Mouse (Mus musculus): Measurements from ENCODE around the gene Cyp4f13. TPM values are rescaled to one million over a fixed set of nuclear protein-coding genes. Genes with fewer than 3 reads are reported as not detected.

The Cyp4f13 gene
- polyA plus RNA-seq, 1 experiment from 2014 or later: 7.2 TPM

GRCm38 (mm10) chr17:32891239-32892180 is 55.7 kb downstream of the Cyp4f13 start, which contains the start of gene Zfp870:
TSS of gene Zfp870 (minus strand) at chr17:32891642.
- peak; percentile 80 for DNase-seq (ENCODE audit: low spot score)
- WGBS: 14% methylated on average over 33 of the region's 33 CpGs
- Histone ChIP-seq H3K9me3 (ENCODE audit: control insufficient read depth, low read length) (no peaks in the 10 kb centered on the region), H3K4me3 (ENCODE audit: low read depth, low read length) (peak within 1 kb of the TSS; percentile 85), H3K36me3 (ENCODE audit: control insufficient read depth, insufficient read depth, low read length) (no peaks in the 10 kb centered on the region), H3K9ac (ENCODE audit: low read depth, low read length) (peak within 1 kb of the TSS; percentile 86), H3K27me3 (replicated peaks; ENCODE audit: control insufficient read depth, insufficient read depth, low read length) (no peaks in the 10 kb centered on the region), H3K4me2 (peak within 1 kb of the TSS; percentile 83), H3K27ac (ENCODE audit: low read depth, low read length) (peak within 1 kb of the TSS; percentile 43; the same call in 1 of the 2 replicates), H3K4me1 (replicated peaks; ENCODE audit: control insufficient read depth, insufficient read depth, low read length) (peaks cover 9% of the 10 kb centered on the region)
- peak; percentile 96 for ATAC-seq (replicated peaks; ENCODE audit: low FRiP score)

GRCm38 (mm10) chr17:32890852-32891238 is 56.4 kb downstream of the Cyp4f13 start:
- Histone ChIP-seq H3K27ac (ENCODE audit: low read depth, low read length) (no peak overlapping the region; the same call in 1 of the 2 replicates), H3K9ac (ENCODE audit: low read depth, low read length) (peak overlapping the region; percentile 86), H3K4me1 (replicated peaks; ENCODE audit: control insufficient read depth, insufficient read depth, low read length) (peaks cover 9% of the 10 kb centered on the region), H3K36me3 (ENCODE audit: control insufficient read depth, insufficient read depth, low read length) (no peaks in the 10 kb centered on the region), H3K9me3 (ENCODE audit: control insufficient read depth, low read length) (no peaks in the 10 kb centered on the region), H3K27me3 (replicated peaks; ENCODE audit: control insufficient read depth, insufficient read depth, low read length) (no peaks in the 10 kb centered on the region), H3K4me2 (peak overlapping the region; percentile 83), H3K4me3 (ENCODE audit: low read depth, low read length) (peak overlapping the region; percentile 85)
- ATAC-seq (replicated peaks; ENCODE audit: low FRiP score): peak; percentile 66; the same call in 1 of the 2 replicates
- 5% methylated on average over 11 of the region's 11 CpGs for WGBS
- DNase-seq (ENCODE audit: low spot score): no peak

DNA sequence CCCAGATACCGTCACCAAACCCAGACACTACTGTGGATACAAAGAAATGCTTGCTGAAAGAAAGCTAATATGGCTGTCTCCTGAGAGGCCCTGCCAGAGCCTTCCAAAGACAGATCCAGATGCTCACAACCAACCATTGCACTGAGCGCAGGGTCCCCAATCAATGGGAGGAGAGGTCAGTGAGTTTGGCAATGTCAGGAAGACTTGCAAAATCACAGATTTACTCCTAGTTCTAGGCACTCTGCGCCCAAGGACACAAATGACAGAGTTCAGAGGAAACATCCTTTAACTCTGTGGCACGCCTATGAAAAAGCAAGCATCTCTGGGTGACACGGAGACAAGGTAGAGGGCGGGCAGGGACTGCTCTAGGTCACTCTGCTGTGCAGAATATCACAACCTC is 57.6 kb downstream of the Cyp4f13 start:
- no peak overlapping the region for H3K27ac ChIP-seq (ENCODE audit: low read depth, low read length)
- no peak overlapping the region for H3K9ac ChIP-seq (ENCODE audit: low read depth, low read length)
- ATAC-seq (replicated peaks; ENCODE audit: low FRiP score) (no peak), DNase-seq (ENCODE audit: low spot score) (no peak)
- H3K4me2 ChIP-seq: no peak overlapping the region
- 89% methylated on average over 6 of the region's 6 CpGs for WGBS
- no peaks in the 10 kb centered on the region for H3K27me3 ChIP-seq (replicated peaks; ENCODE audit: control insufficient read depth, insufficient read depth, low read length)
- no peaks in the 10 kb centered on the region; the same call in 1 of the 2 replicates for H3K36me3 ChIP-seq (ENCODE audit: control insufficient read depth, insufficient read depth, low read length)
- H3K4me3 ChIP-seq (ENCODE audit: low read depth, low read length): no peak overlapping the region
- H3K9me3 ChIP-seq (ENCODE audit: control insufficient read depth, low read length): no peaks in the 10 kb centered on the region
- peaks cover 9% of the 10 kb centered on the region for H3K4me1 ChIP-seq (replicated peaks; ENCODE audit: control insufficient read depth, insufficient read depth, low read length)

DNA sequence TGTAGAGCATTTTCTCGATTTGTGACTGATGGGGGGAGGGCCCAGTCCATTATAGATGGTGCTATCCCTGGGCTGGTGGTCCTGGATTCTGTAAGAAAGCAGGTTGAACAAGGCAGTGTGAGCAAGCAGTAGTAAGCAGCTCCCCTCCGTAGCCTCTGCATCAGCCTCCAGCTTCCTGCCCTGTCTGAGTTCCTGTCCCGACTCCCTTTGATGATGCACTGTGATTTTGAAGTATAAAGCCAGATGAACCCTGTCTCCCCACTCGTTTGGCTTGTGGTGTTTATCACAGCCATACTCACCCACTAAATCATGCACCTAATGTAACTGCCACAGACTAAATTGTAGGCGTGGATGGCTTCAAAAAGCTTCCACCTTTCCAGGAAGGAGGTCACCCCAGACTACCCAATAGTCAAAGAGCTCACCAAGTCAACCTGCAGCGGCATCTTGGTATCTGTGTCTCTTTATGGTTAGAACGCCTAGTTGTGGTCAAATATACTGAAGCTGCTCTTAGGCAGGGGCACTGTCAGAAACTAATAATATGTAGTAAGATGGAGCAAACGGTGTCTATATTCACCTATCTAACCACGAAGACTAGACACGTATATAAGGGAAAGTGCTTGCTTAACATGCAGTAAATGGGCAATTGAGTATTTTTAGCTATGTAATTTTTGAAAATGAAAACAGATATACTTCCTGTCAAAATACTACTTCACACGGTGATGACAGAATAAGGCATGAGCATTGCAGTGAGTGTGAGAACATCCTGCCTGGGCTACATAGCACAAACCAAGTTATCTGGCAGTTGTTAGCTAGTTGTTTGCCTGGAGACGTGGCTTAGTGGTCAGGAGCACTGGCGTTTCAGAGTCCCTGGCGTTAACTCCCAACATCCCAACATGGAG is 66.6 kb downstream of the Cyp4f13 start:
- Histone ChIP-seq H3K9ac (ENCODE audit: low read depth, low read length) (no peak overlapping the region), H3K4me3 (ENCODE audit: low read depth, low read length) (no peak overlapping the region), H3K4me2 (no peak overlapping the region), H3K27me3 (replicated peaks; ENCODE audit: control insufficient read depth, insufficient read depth, low read length) (peaks cover 8% of the 10 kb centered on the region), H3K27ac (ENCODE audit: low read depth, low read length) (no peak overlapping the region), H3K9me3 (ENCODE audit: control insufficient read depth, low read length) (no peaks in the 10 kb centered on the region), H3K4me1 (replicated peaks; ENCODE audit: control insufficient read depth, insufficient read depth, low read length) (no peaks in the 10 kb centered on the region), H3K36me3 (ENCODE audit: control insufficient read depth, insufficient read depth, low read length) (peaks cover 14% of the 10 kb centered on the region; the same call in 1 of the 2 replicates)
- DNase-seq (ENCODE audit: low spot score): no peak
- 86% methylated on average over 14 of the region's 14 CpGs for WGBS
- ATAC-seq (replicated peaks; ENCODE audit: low FRiP score): no peak

DNA sequence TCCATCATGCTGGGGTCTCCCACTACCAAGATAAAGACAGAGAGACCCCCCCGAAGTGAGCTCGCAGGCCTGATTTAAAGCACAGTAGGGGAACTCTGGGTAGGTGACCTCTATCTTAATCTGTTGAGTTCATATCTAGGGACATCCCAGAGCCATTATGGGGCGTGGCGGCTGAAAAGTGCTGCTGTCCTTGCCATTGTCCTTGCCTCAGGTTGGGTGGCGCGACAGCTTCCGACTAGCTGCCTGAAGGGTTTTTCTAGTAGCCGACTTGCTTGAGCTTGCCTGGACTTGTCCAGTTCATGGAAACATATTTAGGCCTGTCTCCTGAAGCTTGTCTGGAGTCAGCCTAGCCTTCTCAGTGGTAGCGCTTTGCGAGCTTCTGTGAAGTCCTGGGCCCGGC is 68.4 kb downstream of the Cyp4f13 start:
- Histone ChIP-seq H3K27ac (ENCODE audit: low read depth, low read length) (no peak overlapping the region), H3K4me1 (replicated peaks; ENCODE audit: control insufficient read depth, insufficient read depth, low read length) (no peaks in the 10 kb centered on the region), H3K4me3 (ENCODE audit: low read depth, low read length) (no peak overlapping the region), H3K27me3 (replicated peaks; ENCODE audit: control insufficient read depth, insufficient read depth, low read length) (peaks cover 8% of the 10 kb centered on the region), H3K4me2 (no peak overlapping the region), H3K9me3 (ENCODE audit: control insufficient read depth, low read length) (no peaks in the 10 kb centered on the region), H3K36me3 (ENCODE audit: control insufficient read depth, insufficient read depth, low read length) (peaks cover 14% of the 10 kb centered on the region; the same call in 1 of the 2 replicates), H3K9ac (ENCODE audit: low read depth, low read length) (no peak overlapping the region)
- no peak for ATAC-seq (replicated peaks; ENCODE audit: low FRiP score)
- no peak for DNase-seq (ENCODE audit: low spot score)
- WGBS: 93% methylated on average over 11 of the region's 11 CpGs

DNA sequence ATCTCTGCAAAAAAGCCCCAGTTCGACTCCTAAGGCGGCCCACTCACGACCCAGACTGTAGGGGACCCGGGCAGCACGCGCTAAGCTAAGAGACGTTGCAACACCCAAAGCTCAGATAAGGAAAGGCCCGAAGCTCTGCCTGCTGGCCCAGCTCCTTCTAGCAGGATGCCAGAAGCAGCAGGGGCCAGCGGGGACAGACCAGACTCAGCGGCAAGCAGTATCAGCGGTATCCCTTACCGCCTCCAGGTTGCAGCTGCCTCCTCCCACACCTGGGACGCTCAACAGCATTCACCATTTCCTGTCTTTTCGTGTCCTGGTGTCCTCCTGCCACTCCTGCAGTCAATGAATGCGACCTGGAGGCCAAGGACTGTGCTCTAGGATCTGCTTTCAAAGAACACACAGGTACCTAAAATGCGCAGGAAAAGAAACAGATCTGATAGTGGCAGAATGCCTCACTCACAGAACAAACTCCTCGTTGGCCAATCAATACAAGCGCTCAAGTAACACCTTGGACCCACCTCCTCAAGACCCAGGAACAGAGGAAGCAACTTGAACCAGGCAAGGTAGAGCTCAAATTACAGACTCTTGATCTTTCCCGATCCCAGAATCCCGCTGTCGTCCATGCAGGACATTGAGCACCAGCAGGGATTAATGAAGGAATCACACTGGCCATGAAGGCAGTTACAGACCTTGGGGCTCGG is 69.6 kb downstream of the Cyp4f13 start:
- H3K27ac ChIP-seq (ENCODE audit: low read depth, low read length): no peak overlapping the region
- peaks cover 8% of the 10 kb centered on the region for H3K27me3 ChIP-seq (replicated peaks; ENCODE audit: control insufficient read depth, insufficient read depth, low read length)
- peak overlapping the region; percentile 40; the same call in 1 of the 2 replicates for H3K4me2 ChIP-seq
- H3K4me3 ChIP-seq (ENCODE audit: low read depth, low read length): no peak overlapping the region
- peaks cover 4% of the 10 kb centered on the region; the same call in 1 of the 2 replicates for H3K36me3 ChIP-seq (ENCODE audit: control insufficient read depth, insufficient read depth, low read length)
- H3K4me1 ChIP-seq (replicated peaks; ENCODE audit: control insufficient read depth, insufficient read depth, low read length): no peaks in the 10 kb centered on the region
- H3K9me3 ChIP-seq (ENCODE audit: control insufficient read depth, low read length): no peaks in the 10 kb centered on the region
- ATAC-seq (replicated peaks; ENCODE audit: low FRiP score) (no peak), DNase-seq (ENCODE audit: low spot score) (no peak)
- H3K9ac ChIP-seq (ENCODE audit: low read depth, low read length): no peak overlapping the region
- WGBS: 6% methylated on average over 22 of the region's 22 CpGs
